Mouse (Mus musculus) ZHBTc4 (cell line): ENCODE data around the gene Rabep2.
"Not testable (repeated sequence)": the region's sequence is repeated elsewhere in the genome, so short reads cannot be mapped to it uniquely, and the experiment has no call there.

ENCODE experiments used
- DNase-seq: peaks from one replicate; pipeline ENCODE4 v3.0.0-alpha.2; 2011; ENCODE audit warnings: low read depth, low spot score

The Rabep2 gene

DNA sequence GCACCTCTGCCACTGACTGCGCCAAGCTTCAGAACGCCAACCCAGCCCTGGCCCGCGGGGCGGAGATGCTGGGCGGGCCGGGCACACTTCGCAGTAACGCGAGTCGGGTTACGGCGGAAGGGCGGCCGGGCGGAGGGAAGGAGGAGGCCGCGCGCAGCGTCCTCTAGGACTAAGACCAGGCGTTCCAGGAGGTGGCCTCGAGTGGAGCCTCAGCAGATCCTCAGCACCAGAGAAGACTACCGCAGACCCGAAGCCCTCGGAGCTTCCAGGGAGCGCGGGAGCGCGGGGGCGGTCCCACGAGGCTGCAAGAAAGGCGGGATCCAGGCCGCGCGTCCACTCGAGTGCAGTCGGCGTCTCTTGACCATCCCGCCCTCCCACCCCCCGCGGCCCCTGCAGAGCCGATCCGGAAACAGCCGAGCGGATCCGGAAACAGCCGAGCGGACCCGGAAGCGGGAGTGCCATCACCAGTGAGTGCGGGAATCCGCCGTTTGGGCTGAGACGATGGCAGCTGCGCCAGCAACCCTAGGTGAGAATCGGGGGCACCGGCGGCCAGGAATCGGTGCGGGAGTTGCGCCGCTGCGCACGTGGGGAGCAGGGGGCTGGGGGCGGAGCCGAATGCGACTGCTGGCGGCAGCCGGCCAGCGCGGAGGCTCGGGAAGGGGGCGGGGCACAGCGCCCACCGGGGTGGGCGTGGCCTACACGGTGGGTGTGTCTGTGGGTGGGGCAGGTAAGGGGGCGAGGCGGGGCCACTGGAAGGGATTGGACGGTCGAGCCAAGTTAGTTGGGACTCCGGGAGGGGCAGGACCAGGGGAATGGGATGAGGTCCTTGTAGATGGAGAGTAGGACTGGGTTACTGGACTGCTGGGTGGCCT, at the start of gene Rabep2:
TSS of gene Rabep2 (plus strand) at position 129 of the 872 bp plus-strand sequence.
- peak; percentile 91 for DNase-seq

DNA sequence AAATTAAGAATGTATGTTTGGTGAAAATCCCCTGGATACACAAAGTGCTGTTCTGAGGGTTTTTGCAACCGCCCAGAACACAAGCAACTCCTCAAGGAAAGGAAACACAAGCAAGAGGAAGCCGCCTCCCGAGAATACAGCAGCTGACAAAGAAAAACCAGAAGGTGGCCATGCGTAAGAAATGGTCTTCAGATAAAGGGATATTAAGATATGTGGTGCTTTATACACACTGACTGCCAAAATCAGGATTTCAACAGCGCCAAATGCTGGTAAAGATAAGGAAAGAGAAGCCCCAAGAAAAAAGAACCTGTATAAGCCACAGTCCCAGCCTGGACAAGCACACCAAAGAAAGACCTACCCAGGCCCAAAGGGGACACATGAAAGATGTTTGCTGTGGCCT, 45.0 kb upstream of the Rabep2 start:
- DNase-seq: no peak

DNA sequence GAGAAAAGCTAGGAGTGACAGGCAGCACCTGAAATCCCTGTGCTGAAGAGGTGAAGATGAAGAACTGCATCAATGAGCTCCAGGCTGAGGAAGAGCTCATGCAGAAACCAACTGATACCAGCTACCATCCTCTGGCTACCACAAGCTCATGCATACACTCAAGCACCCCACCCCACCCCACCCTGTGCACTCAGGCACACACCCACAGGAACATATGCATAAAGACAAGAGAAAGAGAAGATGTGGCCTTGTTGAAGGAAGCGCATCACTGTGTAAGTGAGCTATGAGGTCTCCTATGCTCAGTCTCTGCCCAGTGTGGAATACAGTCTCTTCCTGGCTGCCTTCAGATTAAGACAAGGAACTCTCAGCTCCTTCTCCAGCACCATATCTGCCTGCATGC, 40.4 kb upstream of the Rabep2 start:
- DNase-seq: peak; percentile 72

DNA sequence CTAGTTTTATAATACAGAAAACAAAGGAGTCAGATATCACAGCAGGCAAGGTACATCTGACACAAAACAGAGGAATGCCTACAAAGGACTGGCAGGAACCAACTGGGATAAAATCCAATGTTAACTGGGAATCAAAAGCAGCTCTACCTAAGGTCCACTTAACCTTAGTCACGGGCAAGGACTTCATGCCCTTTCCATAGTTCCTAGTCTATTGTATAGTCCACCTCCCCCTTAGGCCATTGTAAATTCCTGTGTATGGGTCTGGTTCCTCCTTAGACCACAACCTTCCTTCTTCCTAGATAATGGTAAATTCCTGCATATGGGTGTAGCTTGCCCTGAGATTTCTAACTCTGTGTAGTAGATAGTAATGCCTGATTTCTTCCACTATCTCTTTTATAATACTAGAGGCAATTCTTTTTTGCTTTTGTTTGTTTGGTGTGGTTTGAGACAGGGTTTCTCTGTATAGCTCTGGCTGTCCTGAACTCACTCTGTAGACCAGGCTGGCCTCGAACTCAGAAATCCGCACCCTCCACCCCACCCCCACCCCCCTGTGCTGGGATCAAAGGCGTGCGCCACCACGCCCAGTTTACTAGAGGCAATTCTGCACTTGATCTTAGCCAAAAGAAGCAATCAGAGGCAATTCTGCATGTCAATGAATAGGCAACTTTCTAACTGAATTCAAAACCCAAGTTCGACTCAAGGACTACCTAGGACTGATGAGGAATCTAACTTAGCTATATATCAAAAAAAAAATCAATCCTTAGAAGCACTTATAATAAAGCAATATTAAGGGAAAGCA, 36.3 kb upstream of the Rabep2 start:
- DNase-seq: peak; percentile 97

DNA sequence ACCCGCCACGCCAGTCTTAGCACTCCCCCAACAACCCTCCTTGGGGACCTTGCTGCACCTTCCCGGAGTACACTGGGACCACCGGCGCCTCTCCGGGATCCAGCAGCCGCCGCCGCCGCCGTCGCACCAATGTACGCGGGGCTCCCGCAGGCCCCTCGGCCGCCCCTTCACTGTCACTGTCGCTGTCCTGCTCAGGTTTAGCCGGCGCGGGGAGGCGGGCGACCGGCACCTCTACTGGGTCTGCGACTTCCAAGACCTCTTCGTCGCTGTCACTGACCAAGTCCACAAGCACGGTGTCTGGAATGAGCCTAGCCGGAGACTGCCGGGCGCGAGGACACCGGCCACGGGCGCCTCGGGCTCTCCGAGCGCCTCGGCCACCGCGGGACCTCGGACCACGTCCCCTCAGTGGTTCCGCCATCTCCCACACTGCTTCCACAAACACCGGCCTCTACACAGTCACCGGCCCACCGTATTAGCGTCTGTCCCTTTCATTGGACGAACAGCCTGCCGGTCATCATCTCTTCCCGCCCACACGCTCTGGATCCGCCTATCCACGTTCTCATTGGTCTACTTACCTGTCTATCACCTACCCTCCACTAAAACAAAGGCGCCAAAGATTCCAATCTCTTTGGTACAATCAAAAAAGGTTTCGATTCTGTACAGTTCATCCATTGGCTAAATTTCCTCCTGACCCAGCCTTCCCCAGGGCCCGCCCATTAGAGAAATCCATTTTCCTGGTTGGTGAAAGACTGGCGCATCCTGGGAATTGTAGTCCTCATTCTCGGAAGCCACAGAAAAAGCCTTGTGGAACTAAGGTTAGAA, 32.0 kb upstream of the Rabep2 start, which contains the start of gene Nfatc2ip:
TSS of gene Nfatc2ip (minus strand) at position 440 of the 822 bp plus-strand sequence.
- DNase-seq: peak; percentile 98

DNA sequence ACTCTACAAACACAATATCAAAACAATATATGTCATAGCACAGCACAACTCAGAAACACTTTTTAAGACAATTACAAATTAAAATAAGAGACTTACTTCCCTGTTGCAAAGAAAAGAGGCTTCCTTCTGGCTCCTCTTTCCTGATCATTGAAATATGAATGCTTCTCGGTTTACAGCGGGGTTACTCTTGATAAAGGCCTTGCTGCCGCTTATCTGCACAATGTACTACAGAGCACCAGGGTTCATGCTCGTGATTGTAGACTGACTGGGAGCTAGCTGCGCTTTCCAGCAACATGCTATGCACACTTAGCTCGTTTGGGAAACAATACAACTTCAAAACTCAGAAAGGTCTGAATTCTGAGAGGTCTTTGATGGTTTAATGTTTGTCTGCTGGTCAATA, 31.3 kb upstream of the Rabep2 start:
- DNase-seq: no peak

DNA sequence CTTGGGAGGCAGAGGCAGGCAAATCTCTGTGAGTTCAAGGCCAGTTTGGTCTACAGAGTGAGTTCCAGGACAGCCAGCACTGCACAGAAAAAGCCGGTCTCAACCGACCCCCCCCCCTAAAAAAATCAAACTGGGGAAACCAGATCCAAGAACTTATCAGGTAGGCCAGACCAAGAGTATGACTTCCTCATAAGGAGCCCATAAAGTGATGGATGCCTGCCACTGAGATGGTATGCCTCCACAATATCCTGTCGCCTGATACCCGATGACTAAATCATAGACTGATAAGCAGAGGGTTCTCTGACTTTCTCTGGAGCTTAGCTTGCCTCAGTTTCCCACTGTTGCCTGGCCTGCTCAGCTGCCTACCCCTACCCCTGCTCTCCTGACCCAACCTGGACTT, 30.7 kb upstream of the Rabep2 start:
- no peak for DNase-seq

DNA sequence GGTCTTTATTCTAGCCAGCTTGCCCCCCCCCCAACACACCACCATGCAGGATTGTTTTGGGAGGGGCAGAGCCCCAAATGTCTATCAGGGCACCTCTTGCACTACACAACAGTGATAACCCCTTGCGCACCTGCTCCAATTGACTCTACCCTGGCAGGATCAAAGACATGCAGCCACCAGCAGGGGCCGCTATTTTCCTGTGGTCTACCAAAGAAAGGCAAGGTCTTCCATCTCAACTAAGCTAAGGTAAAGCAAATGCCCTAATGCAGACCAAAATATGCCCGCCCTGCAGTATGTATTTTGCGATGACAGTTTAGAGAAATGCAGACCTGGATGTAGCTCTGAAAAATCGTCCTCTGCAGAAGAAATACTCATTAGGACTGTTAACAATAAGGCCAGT, 29.0 kb upstream of the Rabep2 start:
- peak; percentile 90 for DNase-seq

DNA sequence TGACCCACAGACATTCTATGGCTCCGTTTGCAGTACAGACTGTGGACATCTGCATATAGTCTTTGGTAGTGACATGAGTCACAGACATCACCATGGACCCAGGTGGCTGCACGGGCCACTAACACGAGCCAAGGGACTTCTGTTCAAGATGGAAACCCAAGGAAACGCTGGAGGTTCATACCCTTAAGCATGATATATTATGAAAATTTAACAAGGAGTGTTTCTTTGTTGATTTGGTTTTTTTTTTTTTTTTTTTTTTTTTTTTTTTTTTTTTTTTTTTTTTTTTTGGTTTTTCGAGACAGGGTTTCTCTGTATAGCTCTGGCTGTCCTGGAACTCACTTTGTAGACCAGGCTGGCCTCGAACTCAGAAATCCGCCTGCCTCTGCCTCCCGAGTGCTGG, 26.0 kb upstream of the Rabep2 start:
- DNase-seq: not testable (repeated sequence)

DNA sequence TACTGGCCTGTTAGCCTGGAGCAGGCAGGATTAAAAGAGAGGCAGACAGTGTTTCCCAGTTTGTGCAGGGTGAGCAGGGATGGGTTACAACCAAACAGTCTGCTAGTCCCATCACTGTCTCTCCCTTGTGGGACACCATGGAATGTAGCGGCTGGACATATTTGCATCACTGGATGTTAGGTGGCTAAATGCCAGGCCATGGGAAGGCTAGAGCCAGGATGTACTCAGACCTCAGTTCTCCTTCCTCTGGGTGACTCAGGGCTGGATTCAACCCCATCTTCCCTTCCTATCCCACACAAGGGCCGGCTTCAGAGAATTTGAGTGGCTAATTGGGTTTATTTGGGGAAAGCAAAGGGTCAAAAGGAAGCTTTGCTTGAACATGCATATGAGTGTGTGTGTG, 19.9 kb upstream of the Rabep2 start:
- DNase-seq: no peak

DNA sequence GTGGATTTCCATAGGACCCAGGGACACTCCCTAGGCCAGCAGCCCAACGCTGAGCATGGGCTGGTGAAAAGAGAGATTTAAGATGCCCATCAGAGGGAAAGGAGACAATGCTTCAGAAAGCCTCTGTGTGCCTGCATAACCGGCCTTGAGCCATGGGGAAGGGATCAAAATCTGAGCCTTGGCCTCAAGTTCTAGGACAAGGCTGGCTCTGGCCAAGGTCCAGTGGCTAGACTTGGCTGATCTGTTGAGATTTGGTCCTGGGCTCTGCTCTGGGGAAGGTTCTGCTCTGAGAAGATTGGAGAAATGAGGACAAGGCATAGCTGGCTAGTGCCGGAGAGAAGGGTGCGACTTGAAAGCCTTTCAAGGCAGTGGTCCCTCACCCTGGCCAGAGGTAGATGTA, 17.5 kb upstream of the Rabep2 start:
- no peak for DNase-seq

DNA sequence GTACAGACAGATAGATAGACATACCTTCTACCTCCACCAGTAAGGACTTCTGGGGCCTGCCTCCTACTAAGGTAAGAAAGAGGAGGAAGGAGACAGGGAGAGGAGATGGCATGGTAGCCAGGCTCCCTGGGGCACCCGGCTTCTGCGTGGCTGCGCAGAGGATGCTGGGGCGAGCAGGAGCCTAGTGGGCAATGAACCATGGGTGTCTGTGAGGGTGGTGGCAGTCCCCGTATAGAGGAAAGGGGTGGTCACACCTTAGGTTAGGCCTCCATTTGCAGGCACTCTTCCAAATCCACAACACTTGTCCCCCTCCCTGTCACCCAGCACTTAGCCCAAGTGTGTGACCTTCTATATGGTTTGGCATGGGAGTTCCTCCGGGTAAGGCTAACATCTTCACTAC, 13.8 kb upstream of the Rabep2 start, which contains the start of gene Cd19:
TSS of gene Cd19 (minus strand) at position 165 of the 400 bp plus-strand sequence.
- DNase-seq: no peak

DNA sequence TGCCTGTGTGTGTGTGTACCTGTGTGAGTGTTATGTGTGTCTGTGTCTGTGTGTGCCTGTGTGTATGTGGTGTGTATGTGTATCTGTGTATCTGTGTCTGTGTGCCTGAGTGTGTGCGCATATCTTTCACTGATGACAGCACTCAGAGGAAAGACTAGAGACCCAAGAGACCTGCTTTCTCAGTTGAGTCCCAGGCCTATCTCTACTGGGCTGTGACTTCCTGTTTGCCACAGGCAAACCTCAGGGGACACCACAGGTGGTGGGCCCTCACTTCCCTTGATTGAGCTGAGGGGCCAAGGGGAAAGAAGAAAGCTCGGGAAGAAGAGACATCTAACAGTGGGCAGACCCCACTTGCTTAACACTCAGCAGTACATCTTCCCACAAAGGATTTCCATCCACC, 11.9 kb upstream of the Rabep2 start:
- no peak for DNase-seq

DNA sequence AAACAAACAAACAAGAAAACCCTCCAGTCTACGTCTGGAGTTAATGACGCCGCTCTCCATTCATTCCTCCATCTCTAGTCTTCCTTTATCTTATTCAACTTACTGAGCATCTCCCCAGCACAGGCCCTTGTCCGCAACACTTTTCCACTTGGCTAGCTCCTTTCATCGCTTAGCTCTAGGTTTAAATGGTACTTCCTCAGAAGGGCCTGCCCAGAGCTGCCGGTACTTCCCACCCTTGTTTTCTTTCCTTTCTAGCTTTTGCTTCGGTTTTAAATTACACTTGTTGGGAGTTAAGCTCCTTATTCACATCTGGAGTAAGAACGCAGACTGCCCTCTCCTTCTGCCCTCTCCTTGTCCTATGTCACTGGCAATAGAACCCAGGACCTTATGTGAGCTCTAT, 11.5 kb upstream of the Rabep2 start:
- no peak for DNase-seq

DNA sequence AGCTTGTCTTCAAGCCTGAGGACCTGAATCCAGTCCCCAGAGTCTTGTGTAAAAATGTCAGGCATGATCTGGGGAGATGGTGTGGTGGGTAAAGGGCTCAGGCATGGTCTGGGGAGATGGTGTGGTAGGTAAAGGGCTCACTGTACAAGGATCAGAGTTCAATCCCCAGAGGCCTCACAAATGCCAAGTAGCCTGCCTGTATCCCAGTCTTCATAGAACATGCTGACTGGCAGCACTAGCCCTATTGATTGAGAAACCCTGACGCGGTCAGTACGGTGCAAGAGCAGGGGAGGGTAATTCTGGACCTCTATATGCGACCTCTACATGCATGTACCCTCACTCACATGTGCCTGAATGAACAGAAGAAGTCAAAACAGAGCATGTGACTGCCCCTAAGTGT, 11.0 kb upstream of the Rabep2 start:
- DNase-seq: no peak

DNA sequence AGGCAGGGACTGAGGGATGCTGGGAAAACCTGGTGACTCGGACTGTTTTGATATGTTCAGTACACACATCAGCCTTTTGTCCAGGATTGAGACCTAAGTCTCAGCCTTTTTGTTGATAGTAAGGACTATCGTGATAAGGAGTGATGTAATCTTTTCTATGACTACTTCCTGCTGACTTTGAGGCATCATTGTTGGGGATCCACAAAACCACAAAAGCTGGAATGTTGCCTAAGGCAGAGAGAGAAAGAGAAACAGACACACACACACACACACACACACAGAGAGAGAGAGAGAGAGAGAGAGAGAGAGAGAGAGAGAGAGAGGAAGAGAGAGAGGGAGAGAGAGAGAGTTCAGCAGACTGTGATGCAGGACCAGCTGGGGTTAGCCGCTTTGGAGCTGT, 10.1 kb upstream of the Rabep2 start:
- no peak for DNase-seq

DNA sequence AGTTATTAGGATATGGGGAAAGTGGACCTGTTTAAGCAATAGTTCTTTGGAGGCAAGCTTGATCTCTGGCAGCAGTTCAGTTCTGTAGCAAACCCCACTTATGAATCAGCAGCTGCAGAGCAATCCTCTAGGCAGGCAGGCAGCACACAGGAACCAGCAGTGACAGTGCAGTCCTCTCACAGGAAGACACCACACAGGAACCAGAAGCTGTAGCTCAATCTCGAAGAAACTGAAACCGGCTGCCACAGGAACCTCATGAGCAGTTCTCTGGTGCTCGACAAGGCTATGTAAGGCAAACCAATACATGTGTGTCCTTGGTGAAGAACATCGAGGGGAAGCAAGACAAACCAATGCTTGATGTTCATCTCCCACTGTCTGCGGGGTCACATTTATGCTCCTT, 6.8 kb upstream of the Rabep2 start:
- no peak for DNase-seq

DNA sequence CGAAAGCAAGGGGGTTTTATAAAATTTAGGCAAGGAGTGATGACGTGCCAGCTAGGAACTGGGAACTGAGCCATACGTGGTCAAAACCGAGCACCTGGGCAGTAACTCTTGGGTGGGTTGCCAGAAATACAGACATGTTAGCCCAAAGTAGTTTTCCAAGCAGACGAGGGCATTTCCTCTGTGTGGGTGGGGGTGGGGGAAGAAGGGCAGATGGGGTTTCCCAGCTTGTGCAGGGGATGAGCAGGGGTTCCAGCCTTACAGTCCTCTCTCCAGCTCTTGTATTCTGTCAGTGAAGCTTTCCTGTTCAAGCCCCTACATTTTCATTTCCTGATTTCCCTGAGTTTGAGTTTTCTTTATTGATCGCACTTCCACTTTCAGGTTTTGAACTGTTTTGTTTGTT, 4.4 kb upstream of the Rabep2 start:
- no peak for DNase-seq

DNA sequence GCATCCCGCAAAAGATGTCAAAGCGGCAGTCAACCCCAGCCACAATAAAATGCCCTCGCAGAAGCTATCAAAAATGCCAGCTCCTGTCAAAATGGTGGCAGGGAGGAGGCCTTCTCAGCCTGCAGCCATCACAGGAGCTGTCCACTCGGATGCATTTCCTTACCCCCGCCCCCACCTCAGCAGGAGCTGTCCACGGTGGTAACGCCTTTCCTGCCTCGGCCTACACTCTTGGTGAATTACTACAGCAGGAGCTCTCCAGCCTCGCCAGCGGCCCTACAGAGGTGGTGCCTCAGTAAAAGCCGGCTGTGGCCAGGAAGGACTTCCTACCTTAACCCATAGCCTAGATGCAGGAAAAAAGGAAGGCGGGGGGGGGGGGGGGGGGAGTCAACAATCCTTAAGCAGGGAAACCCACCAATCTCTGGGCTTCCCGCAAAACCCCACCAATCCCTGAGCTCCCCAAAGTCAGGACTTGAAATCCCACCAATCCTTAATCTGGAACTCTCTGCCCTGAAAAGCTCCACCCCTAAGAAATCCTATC, 1.2 kb upstream of the Rabep2 start:
- peak; percentile 92 for DNase-seq

DNA sequence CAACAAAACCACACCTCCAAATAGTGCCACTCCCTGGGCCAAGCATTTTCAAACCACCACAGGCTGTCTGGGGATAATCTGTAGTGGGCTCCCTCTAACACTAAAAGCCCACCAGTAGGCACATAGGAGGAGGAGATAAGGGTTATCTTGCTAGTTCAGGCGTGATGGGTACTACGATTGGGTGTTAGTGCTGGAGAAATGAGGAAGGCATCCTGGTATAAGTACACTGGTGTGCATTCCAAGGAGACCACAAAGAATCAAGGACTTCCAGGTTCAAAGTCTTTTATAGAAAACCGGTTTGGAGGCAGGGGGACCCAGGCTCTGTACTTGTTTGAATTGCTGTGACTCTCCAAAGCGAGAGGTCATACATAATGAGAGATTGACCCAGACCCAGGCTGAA, 405 bp upstream of the Rabep2 start:
- no peak for DNase-seq

DNA sequence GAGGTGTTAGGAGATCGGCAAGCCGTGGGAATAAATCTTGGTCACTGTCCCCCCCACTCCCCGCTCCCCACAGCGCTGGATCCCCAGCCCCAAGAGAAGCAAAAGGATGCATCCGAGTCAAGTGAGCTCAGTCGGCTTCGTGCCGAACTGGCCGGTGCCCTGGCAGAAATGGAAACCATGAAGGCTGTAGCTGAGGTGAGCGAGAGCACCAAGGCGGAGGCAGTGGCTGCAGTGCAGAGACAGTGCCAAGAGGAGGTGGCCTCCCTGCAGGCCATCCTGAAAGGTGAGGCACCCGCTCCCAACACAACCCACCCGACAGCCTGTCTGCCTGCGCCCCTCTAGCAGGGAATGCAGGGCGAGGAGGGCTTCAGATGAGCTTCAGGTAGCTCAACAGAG, 942 bp downstream of the Rabep2 start:
- no peak for DNase-seq

DNA sequence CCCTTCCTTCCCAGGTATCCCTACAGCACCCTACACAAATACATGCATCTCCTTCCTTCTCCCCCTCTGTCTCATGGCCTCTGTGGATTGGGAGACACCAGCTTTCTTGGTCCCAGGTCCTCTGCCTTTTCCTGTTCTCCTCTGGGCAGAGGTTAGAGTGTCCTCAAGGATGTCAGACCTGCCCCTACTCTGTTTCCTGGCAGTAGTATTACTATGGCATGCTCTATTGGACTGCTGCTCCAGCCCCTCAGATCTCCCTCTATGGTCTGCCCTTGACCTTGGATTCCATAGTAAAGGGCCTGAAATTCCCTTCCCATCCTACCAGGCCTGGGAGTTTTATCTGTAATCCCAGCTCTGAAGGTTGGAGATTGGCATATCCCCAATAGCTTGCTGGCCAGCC, 1.6 kb downstream of the Rabep2 start:
- no peak for DNase-seq
